Mouse (Mus musculus) lung, postnatal 14 days (tissue): ENCODE measurements around the gene Txnrd2.

Experiments used
- DNase-seq: peaks from one replicate; pipeline ENCODE4 v3.0.0; 2021

Txnrd2 gene

GRCm38 (mm10) chr16:18418756-18419602 lies 7.2 kb upstream of the Txnrd2 start:
- DNase-seq, result no peak

DNA sequence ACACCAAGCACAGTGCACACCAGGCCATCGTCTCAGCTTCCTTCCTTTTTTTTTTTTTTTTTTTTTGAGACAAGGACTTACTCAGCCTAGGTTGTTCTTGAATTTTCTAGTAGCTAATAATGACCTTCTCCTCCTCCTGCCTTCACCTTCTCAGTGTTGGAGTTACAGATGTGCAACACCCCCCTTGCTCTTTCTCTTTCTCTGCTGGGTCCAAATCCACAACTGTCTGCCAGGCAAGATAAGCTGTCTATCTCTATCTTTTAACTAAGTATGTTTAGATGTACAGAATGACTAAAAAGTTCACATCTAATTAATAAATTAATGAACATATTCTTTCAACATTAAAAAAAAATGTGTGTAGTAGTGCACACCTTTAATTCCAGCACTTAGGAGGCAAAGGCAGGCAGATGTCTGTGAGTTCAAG lies 6.6 kb upstream of the Txnrd2 start:
- no peak for DNase-seq

DNA sequence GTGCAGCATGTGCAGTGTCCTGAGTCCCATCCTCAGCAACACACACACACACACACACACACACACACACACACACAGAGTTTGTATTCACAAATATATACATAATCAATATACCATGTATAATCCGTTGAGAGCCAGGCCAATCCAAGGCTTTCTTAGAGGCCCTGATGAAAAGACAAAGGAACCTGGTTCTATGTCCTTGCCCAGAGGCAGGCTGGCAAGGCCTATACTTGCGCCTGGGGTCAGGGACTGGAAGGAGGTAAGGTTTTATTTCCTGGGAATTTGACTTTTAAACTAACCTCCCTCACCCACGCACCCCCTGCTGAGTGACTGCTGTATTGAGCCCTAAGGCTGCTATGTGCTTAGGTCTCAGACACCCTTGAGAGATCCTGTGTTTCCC lies 5.6 kb upstream of the Txnrd2 start:
- no peak for DNase-seq

DNA sequence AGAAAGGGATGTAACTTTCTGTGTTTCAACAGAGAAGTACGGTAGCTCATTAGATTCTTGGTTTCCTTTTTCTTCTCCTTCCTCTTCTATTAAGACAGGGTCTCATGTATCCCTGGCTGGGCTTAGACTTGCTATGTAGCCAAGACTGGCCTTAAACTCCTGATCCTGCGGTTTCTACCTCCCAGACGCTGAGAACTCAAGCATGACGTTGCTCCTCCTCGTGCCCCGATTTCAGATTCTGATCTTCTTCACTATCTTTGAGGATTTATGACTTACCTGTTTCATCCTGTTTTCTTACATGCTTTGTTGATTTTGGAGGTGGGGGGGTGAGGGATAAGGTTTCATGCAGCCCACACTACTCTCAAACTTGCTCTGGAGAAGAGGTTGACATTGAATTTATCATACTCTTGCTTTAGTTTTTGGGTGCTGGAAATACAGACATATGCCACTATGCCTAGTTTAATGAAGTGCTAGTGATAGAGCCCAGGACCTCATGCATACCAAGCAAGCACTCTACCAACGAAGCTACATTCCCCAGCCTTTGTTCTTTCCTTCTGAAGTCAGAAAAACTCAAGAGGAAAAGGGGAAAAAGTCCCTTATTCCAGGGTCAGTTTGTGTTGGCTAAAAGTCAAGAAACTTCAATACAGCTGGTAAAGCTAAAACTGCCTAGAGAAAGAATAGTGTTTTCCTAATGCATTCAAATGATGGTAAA lies 2.8 kb upstream of the Txnrd2 start:
- no peak for DNase-seq

GRCm38 (mm10) chr16:18423915-18424265 lies 2.3 kb upstream of the Txnrd2 start:
- DNase-seq, result no peak

DNA sequence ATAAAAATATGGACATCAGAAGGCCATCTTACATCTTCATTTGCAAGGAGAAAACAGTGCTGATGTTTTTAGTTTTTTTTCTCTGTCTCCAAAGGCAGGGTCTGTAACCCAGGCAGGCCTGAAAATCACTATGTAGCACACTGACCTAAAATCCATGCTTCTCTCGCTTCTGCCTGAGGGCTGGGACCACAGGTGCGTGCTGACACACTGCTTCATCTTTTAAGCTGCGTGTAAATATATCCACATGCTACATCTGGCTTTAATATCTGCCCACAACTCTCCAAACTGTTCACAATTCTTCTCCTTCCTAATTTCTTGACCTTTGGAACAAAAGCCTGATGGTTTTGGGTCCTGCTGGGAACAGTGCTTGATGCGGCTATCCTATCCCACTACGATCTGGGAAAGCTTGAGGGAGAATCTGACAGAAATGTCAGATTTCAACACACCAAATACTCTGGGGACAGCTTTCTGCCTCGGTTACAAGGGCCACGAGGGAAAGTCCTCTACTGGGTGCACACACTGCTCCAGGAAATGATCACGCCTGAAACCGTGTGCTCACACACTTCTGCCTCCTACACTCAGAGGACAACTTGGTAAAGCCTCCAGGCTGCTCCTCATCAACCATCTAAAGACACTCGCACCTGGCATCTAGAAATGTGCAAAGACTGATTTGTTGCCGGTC lies 1.7 kb upstream of the Txnrd2 start:
- DNase-seq, result no peak

GRCm38 (mm10) chr16:18425475-18426214 lies 539 bp upstream of the Txnrd2 start:
- DNase-seq, result no peak

DNA sequence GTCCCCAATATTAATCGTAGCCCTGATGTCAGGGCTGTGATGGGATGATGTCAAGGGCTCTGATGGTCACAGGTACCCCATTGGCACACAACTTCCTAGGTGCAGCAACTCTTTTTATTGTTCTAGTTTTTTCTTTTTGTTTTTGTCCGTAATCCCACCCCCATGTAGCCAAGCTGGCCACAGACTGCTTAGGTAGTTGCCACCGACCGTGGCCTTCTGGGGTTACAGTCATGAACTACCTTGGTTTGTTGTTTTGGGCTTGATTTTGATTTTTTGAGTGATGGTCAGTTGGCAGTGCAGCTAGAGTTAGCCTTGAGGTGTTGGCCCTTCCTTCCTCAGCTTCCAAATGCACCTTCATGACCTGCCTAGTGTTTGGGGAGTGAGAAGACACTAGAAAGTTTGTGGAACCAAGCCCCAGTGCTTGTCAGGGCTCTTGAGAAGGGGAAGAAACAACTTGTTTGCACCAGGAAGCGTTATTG lies 657 bp downstream of the Txnrd2 start, which contains the start of gene Comt:
Comt (minus strand) TSS at position 51 of the 479 bp plus-strand sequence.
- no peak for DNase-seq

DNA sequence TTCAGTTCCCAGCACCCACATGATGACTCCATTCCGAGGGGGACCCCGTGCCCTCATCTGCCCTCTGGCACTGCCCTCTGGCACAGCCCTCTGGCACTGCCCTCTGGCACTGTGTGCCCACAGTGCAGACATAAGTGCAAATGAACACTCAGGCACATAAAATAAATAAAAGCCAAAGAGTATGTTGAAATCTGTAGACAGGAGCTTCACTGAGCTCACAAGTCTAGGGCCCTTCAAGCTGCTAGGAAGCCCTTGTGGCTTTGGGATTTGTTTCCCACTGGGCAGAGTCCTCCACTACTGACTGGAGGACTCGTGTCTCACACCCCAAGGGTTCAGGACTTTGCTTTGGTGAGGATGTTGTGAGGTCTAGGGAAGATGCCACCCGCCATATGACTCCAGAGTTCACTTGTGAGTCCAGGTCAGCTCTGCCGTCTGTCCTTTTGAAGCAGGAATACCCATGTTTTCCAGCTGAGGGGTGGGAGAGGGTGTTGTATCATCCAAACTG lies 1.9 kb downstream of the Txnrd2 start:
- no peak for DNase-seq

GRCm38 (mm10) chr16:18428516-18429042 lies 2.4 kb downstream of the Txnrd2 start:
- no peak for DNase-seq

DNA sequence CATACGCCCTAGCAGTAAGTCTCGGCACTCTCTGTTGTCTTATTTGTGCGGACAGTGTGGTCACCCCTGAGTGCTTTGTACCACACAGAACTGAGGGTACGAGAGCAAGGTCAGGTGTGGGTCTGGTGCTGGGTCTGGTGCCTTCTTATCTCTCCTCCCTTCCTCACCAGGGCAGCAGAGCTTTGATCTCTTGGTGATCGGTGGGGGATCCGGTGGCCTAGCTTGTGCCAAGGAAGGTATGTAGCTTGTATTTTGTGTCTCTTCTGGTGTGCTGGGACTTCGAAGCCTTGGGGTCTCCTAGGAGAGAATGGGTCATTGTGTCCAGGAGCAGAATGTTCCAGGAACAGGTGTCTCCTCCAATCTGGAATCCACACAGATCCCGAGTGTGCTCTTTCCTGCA lies 3.5 kb downstream of the Txnrd2 start:
- no peak for DNase-seq

GRCm38 (mm10) chr16:18430641-18431212 lies 4.5 kb downstream of the Txnrd2 start:
- DNase-seq, result no peak

DNA sequence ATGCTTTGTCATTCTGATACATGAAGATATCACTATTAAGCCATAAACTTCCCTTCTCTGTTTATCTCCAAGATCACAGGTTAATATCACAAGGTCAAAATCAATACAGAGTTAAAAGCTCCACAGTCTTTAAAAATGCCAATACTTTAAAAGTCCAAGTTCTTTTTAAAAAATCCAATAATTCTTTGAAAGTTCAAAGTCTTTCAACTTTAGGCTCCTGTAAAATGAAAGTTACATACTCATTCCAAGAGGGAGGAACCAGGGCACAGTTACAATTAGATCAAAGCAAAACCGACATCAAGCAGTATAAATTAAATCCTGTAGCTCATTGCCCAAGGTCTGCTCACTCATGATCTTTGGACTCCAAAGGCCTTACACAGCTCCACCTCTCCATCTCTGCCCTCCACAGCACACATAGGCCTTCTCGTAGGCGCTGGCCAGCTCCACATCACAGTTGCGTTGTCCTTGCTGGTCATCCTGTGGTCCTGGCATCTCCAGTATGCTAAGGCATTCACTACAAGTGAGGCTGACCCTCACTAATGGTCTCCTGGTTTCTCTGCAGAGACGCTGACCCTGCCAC lies 7.2 kb downstream of the Txnrd2 start:
- no peak for DNase-seq

- no peak for DNase-seq
Observed at GRCm38 (mm10) chr16:18436128-18436527, 9.9 kb downstream of the Txnrd2 start.

DNA sequence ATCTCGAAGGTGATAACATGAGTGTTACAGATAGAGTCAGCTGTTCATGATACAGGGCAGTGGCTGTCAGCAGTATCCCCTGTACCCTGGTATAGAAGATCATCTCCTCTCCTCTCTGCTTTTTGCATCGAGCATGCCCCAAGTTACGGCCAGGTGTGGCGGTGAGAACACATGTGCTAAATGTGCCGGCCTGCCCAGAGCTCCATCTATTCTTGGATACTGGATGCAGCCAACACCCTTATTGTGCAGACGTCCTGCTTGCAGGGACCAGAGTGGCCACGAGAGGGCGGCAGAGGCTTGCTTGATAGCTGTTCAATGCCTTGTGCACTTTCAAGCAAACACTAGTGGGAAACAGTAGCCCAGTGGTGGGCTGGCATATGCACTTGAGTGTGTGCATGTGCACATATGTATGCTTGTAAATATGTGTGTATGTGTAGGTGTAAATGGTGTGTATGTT lies 17.2 kb downstream of the Txnrd2 start:
- DNase-seq, result peak; percentile 99

DNA sequence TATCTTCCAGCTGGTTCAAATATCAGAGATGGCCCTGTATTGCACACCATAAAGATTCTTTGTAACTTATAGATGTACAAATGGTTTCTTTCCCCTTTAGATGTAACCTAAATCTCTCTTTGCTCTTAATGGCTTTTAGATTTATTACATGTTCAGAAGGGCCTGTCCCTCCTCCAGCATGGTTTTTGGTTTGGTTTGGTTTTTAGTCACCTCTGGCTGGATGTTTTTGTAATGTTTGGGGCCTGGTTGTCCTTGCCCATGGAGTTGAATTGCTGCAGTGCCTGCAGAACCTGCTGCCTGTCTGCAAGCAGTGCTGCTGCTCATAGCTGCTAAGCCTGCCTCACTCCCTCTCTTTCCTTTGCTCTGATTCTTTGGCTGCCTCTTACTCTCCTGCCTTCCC lies 21.1 kb downstream of the Txnrd2 start:
- no peak for DNase-seq

GRCm38 (mm10) chr16:18448104-18448503 lies 21.9 kb downstream of the Txnrd2 start:
- DNase-seq, result no peak

- no peak for DNase-seq
Observed at GRCm38 (mm10) chr16:18449005-18449404, 22.8 kb downstream of the Txnrd2 start.

GRCm38 (mm10) chr16:18451486-18452181 lies 25.4 kb downstream of the Txnrd2 start:
- DNase-seq, result no peak

DNA sequence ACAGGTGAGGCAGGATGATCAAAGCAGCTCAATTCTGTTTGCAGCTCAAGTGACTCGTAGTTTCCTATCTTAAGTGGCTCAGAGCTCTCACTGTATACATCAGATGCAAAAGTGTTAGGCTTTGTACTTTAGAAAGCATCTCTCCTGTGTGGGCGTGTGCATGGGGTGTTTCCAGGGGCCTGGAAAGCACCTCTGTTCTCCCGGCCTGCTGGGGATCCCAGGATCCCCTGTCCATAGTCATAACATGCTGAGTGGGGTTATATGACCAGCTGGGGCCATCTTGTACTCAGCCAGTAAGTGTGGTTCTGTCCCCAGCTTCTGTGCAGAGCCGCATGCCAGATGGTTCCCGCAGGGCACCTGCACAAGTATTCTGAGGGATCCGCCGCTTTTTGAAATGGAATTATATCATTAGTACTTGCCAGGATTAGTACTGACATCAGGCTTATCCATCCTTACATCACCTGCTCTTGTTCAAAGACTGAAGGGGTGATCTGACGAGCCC lies 26.2 kb downstream of the Txnrd2 start:
- DNase-seq, result no peak

DNA sequence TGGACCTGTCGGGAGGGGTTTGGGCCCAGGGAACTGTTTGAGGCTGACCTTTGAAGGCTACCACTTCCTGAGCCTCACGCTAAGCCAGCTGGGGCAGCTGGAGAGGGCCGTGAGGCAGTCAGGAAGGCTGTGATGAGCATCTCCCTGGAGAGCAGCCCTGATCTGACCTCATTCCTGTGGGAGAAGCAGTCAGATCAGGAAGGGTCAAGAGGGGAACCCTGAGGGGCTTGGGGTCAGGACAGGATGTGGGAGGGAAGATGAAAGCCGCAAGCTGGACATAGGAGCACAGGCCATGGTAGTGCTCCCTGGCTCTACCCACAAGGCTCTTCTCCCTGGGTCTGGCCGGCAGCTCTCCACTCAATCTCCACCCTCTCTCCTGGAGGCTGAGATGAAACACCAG lies 27.7 kb downstream of the Txnrd2 start:
- no peak for DNase-seq
